Mouse (Mus musculus) B cell, adult 67 days (primary cell): Measurements from ENCODE around the gene Tmem30a. TPM values are rescaled to one million over a fixed set of nuclear protein-coding genes. Genes with fewer than 3 reads are reported as not detected.

Experiments used
- total RNA-seq, 2 experiments: library from RNA; stranded (reverse); gene quantifications; 4 replicates each; pipeline ENCODE4 v1.2.4; 2023

Gene Tmem30a
- 10 to 100 TPM; 78.9 to 82.9 TPM for total RNA-seq

GRCm38 (mm10) chr9:79792841-79793835 lies at the start of gene Tmem30a:
Tmem30a (minus strand) TSS chr9:79793507.

DNA sequence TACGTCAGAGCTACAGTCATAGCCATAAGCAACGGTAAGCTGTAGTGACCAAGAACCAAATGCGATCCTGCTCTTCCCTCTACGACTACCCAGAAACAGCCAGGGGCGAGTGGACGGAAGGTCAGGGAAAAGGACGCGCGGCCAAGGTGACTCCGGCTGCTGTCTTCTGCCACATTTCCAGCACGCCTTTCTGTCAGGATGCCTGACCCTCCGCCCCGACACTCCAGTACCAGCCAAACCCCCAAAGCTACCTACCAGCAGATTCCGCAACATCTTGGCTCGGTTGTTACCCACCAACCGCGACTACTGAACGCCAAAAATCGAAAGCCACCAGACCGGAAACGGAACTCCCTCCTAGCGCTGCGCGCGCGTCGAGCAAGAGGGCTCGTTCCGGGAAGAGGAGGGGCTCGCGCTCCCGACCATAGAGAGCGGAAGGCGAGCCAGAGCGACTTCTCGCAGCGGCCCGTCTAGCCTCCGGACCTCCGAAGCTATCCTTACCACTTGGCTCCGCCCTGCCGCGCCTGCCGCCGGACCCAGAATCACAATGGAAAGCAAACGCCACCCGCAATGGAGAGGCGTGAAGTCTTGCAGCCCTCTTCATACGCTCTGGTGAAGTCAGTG lies 33.8 kb downstream of the Tmem30a start, which contains the start of gene Cox7a2:
Gene Cox7a2, minus strand, starts transcription at position 494 of the 621 bp plus-strand sequence.

Other genes starting within 250 kb of the Tmem30a start
- gene Col12a1, start 74.7 kb downstream of the Tmem30a start, total RNA-seq = not detected
- 100 to 1,000 TPM in 1 of 2 experiments, 10 to 100 TPM in 1; 89.4 to 107 TPM for gene Cox7a2, start 33.6 kb downstream of the Tmem30a start, total RNA-seq
- not detected for gene Filip1, start 219.3 kb upstream of the Tmem30a start, total RNA-seq